Mouse (Mus musculus) embryonic facial prominence, embryonic 14.5 days (tissue): ENCODE results near the gene Pecr. TPM values are rescaled to one million over a fixed set of nuclear protein-coding genes. Genes with fewer than 3 reads are reported as not detected.

Experiments used
- ATAC-seq: fragments of 200-750 bp; cut with Nextera tagmentation; 2 replicates; pipeline ENCODE4 v1.8.0; 2017; ENCODE audit warnings: low read depth, moderate number of reproducible peaks, moderate TSS enrichment
- DNase-seq: peaks from one replicate; pipeline ENCODE4 v3.0.0-alpha.2; 2015; ENCODE audit warnings: low spot score
- H3K27ac ChIP-seq: fragments of 300-500 bp; sonication (generic); replicated peaks from 2 replicates; pipeline ENCODE4 v1.5.1; 2014; ENCODE audit warnings: low read depth, mild to moderate bottlenecking, low read length, moderate library complexity
- H3K27me3 ChIP-seq: fragments of 300-500 bp; sonication (generic); replicated peaks from 2 replicates; pipeline ENCODE4 v1.6.1; 2014; ENCODE audit warnings: low read length; ENCODE audit not compliant: control insufficient read depth, insufficient read depth
- H3K36me3 ChIP-seq: fragments of 300-500 bp; sonication (generic); 2 replicates; pipeline ENCODE4 v1.6.1; 2014; ENCODE audit warnings: low read length, mixed read lengths; ENCODE audit not compliant: control insufficient read depth, insufficient read depth
- H3K4me1 ChIP-seq: fragments of 300-500 bp; sonication (generic); 2 replicates; pipeline ENCODE4 v1.6.1; 2014; ENCODE audit warnings: antibody characterized with exemption, low read length; ENCODE audit not compliant: control insufficient read depth, insufficient read depth
- H3K4me2 ChIP-seq: fragments of 300-500 bp; sonication (generic); 2 replicates; pipeline ENCODE4 v1.6.1; 2014; ENCODE audit warnings: low read depth, mild to moderate bottlenecking, low read length, moderate library complexity, mixed read lengths
- H3K4me3 ChIP-seq: fragments of 300-500 bp; sonication (generic); 2 replicates; pipeline ENCODE4 v1.5.1; 2014; ENCODE audit warnings: low read depth, mild to moderate bottlenecking, low read length
- H3K9ac ChIP-seq: fragments of 300-500 bp; sonication (generic); 2 replicates; pipeline ENCODE4 v1.6.1; 2014; ENCODE audit warnings: low read depth, mild to moderate bottlenecking, low read length, moderate library complexity, mixed read lengths
- H3K9me3 ChIP-seq: fragments of 300-500 bp; sonication (generic); 2 replicates; pipeline ENCODE4 v1.6.1; 2016; ENCODE audit warnings: low read length; ENCODE audit not compliant: control insufficient read depth
- WGBS: fragments of 180-500 bp; shearing (Covaris S2); extraction: QIAGEN DNeasy Blood & Tissue Kit; methylation state at CpG from one replicate; pipeline ENCODE4 v1.1.7; 2014; 5-methylcytosine and 5-hydroxymethylcytosine counted together
- polyA plus RNA-seq: library from polyadenylated mRNA; unstranded; fragments of >200 nt; fragmentation: Nextera tagmentation; extraction: Ambion mirVana; gene quantifications from 2 replicates; pipeline ENCODE4 v1.2.1, GENCODE M21; 2014

Pecr gene
- polyA plus RNA-seq, 1 experiment from 2014 or later = 31.4 TPM

DNA sequence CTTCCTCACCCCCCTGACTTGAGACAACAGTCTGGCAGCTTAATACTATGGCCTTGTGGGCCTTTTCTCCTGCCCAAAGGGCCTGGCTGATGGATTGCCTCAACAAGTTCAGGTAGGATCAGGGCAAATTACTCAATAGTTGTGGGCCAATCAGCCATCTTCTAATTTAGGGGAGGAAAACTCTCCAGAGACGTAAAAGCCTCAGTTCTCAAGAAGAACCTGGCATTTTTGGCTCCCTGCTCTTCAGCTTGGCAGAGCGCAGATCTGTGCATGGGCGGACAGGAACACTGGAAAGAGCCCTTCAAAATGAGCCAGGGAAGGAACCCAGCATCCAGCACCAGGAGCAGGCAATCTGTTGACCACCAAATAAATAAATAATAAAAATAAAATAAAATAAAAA lies 6.0 kb downstream of the Pecr start:
- Histone ChIP-seq H3K27ac (no peak overlapping the region), H3K9me3 (peaks cover 3% of the 10 kb centered on the region; the same call in 1 of the 2 replicates), H3K4me3 (no peak overlapping the region), H3K36me3 (peaks cover 35% of the 10 kb centered on the region), H3K27me3 (no peaks in the 10 kb centered on the region), H3K4me1 (no peaks in the 10 kb centered on the region), H3K4me2 (no peak overlapping the region), H3K9ac (no peak overlapping the region)
- no peak for DNase-seq
- no peak for ATAC-seq
- WGBS = 94% methylated on average over 3 of the region's 3 CpGs

DNA sequence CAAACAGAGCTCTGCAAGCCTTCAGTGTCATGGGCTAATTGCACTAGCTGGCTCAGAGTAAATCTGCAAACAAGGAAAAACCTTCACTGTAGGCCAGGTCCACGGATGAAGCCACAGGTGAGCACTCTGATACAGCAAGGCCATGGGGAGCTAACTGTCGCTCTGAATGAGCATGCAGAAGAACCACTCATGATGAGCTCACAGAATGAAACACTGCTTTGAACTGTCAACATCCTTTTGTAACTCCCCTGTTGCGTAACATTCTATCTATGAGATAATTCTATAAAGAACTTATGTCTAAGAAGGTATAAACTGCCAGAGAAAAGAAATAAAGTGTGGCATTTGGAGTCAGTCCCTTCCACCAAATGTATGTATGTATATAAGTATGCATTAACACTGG lies 21.0 kb downstream of the Pecr start:
- no peaks in the 10 kb centered on the region for H3K4me1 ChIP-seq
- H3K27ac ChIP-seq = no peak overlapping the region
- H3K27me3 ChIP-seq = no peaks in the 10 kb centered on the region
- H3K9me3 ChIP-seq = no peaks in the 10 kb centered on the region
- peaks cover 57% of the 10 kb centered on the region for H3K36me3 ChIP-seq
- ATAC-seq (no peak), DNase-seq (no peak)
- 88% methylated on average over 3 of the region's 3 CpGs for WGBS
- H3K4me2 ChIP-seq = no peak overlapping the region
- H3K4me3 ChIP-seq = no peak overlapping the region
- no peak overlapping the region for H3K9ac ChIP-seq

DNA sequence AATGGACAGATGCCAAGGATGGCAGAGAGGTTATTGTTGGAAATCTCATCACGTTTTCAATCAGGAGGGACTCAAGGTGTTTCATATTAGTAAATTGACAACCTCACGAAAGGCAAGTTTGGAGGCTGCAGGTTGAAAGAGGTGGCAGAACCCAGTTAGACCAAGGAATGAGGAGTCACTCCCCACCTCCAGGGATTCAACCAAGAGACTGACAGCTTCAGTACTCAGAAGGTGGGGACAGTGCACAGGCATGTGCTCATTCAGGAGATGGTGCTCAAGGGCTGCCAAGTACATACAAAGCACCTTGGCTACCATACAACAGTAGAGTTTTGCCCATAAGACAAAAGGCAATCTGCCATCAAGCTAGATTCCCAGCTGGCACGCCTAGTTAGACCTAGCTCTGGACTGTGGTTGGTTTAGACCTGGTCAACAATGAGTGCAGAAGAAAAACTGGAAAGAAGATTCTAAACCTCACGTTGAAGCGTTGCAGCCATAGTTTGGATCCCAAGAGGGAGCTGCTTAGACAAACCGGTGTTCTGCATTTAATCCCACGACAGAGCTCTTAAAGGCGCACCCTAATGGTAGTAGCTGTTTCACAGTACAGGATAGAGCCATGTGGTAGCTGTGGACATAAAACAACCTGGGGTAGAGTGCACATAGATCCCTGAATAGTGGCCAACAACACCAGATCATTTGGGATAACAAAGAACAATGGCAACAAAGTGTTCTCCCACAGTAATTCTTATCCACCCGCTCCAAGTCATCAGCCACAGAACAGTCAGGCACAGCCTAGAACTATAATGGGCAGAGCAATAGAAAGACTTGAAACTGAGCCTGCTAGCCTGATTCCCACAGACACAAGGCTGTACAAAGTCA lies 27.5 kb downstream of the Pecr start:
- Histone ChIP-seq H3K9me3 (no peaks in the 10 kb centered on the region), H3K9ac (no peak overlapping the region), H3K4me3 (0 out of 2 replicates have a peak overlapping the region, but pooled peaks have one; percentile 39), H3K27me3 (no peaks in the 10 kb centered on the region), H3K36me3 (0 out of 2 replicates have a peak, but pooled peaks cover 17% of the 10 kb centered on the region), H3K4me2 (peak overlapping the region; percentile 60), H3K27ac (peak overlapping the region; percentile 90), H3K4me1 (no peaks in the 10 kb centered on the region)
- no peak for DNase-seq
- ATAC-seq = no peak
- 75% methylated on average over 9 of the region's 9 CpGs for WGBS

DNA sequence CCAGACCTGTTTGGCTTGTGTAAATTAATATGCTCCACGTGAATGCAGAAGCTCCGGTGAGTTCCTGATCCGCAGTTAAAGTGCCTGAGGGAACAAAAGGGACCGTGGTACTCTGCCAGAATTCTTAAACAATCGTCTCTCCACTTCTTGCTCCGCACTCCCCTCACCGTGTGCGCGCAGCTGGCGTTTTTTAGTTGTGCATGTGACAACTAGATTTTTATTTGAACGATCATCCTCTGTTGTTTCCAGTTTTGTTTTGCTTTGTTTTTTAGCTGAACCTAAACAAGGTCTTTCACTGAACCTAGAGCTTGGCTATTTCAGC lies 28.3 kb downstream of the Pecr start:
- Histone ChIP-seq H3K4me3 (peak overlapping the region; percentile 39), H3K27me3 (no peaks in the 10 kb centered on the region), H3K4me1 (no peaks in the 10 kb centered on the region), H3K9me3 (no peaks in the 10 kb centered on the region), H3K9ac (peak overlapping the region; percentile 55; the same call in 1 of the 2 replicates), H3K4me2 (peak overlapping the region; percentile 60), H3K27ac (peak overlapping the region; percentile 90), H3K36me3 (0 out of 2 replicates have a peak, but pooled peaks cover 12% of the 10 kb centered on the region)
- ATAC-seq (no peak), DNase-seq (no peak)
- 33% methylated on average over 11 of the region's 11 CpGs for WGBS

DNA sequence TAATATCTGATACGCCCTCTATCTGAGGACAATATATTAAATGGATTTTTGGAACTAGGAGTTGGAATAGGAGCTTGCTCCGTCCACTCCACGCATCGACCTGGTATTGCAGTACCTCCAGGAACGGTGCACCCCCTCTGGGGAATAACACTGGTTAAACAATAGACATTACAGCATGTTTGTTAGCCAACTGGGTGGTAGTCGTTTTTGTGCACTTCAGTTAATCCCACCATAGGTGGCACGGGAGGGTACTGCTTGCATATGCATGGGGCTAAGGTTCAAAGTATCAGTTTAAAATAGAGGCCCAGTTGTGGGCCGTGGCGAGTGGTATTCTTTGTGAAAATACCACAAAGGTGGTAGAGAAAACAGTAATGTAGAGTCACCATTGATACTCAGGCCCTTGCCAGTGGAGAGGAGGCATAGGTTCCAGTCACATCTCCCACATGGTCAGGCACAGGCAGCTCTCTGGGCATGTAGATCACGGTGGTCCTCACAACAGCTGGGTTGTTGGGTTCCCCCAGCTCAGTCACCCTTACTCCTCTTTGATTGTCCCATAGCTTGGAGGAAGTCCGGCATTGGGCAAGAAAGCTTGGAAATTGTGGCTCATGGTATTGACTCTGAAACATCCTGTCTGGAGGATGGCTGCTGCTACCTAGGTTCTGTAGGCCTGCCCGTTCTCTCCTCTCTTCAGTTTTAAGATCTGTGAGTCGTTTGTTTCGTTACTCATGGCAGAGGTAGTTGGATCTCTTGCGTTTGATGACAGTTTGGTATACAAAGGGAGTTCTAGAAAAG lies 28.9 kb downstream of the Pecr start:
- peak; percentile 91 for ATAC-seq
- 0 out of 2 replicates have a peak, but pooled peaks cover 8% of the 10 kb centered on the region for H3K36me3 ChIP-seq
- H3K27me3 ChIP-seq = no peaks in the 10 kb centered on the region
- H3K4me1 ChIP-seq = no peaks in the 10 kb centered on the region
- peak; percentile 98 for DNase-seq
- peak overlapping the region; percentile 60 for H3K4me2 ChIP-seq
- 3% methylated on average over 15 of the region's 15 CpGs for WGBS
- no peaks in the 10 kb centered on the region for H3K9me3 ChIP-seq
- peak overlapping the region; percentile 55 for H3K9ac ChIP-seq
- H3K4me3 ChIP-seq = peak overlapping the region; percentile 39
- H3K27ac ChIP-seq = peak overlapping the region; percentile 90

DNA sequence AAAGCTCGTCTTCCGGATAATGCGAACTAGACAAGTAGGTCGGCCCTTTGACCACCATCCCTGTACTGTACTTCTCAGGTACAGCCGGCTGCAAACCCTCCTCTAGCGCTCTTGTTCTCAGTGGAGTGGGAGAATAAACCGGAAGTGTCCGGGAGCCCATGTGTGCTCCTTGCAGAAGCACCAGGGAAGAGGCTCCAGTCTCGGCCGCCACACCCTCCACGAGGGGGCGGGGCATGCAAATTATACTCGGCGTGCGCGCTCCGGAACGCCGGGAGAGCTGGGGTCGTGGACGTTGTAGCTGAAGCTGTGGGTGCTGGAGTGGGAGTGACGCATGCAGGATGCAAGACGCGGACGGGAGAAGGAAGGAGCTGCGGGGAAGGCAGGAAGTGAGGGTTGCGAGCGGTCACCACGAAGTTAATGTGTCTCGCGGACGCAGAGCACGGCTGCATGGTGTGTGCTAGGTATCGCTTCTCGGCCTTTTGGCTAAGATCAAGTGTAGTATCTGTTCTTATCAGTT lies 29.5 kb downstream of the Pecr start:
- peak; percentile 90 for ATAC-seq
- peak overlapping the region; percentile 60 for H3K4me2 ChIP-seq
- no peaks in the 10 kb centered on the region for H3K9me3 ChIP-seq
- under 1% methylated on average over 35 of the region's 35 CpGs for WGBS
- no peaks in the 10 kb centered on the region for H3K4me1 ChIP-seq
- DNase-seq = peak; percentile 95
- H3K9ac ChIP-seq = peak overlapping the region; percentile 55
- H3K27me3 ChIP-seq = no peaks in the 10 kb centered on the region
- peak overlapping the region; percentile 90 for H3K27ac ChIP-seq
- peak overlapping the region; percentile 39 for H3K4me3 ChIP-seq
- 0 out of 2 replicates have a peak, but pooled peaks cover 3% of the 10 kb centered on the region for H3K36me3 ChIP-seq

DNA sequence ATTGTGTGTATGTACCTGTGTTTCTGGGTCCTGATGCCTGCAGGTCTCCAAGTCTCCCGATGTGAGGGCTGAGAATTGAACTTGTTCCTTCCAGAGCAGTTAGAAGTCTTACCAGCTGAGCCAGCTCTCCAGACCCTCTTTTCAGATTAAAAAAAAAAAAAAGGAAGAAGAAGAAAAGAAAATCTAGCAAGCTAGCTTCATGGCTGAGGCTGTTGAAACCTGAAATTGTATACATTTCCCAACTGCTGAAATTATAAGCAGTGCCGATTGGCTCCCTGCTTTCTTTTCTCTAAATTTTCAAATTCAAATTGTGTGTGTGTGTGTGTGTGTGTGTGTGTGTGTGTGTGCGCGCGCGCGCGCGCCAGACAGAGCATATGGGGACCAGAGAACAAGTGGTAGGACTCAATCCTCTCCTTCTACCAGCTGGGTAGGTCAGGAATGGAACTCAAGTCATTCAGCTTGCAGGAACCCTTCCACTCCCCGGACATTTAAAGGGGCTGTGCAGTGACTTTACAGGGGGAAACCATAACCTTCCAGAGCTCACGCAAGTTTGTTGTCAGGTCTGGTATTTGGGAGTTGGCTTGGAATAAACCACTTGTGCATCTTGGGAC lies 30.1 kb downstream of the Pecr start:
- H3K36me3 ChIP-seq = no peaks in the 10 kb centered on the region
- H3K9ac ChIP-seq = peak overlapping the region; percentile 55; the same call in 1 of the 2 replicates
- peak overlapping the region; percentile 39 for H3K4me3 ChIP-seq
- no peaks in the 10 kb centered on the region for H3K4me1 ChIP-seq
- peak overlapping the region; percentile 60 for H3K4me2 ChIP-seq
- no peak for ATAC-seq
- H3K27ac ChIP-seq = peak overlapping the region; percentile 90
- DNase-seq = peak; percentile 31
- no peaks in the 10 kb centered on the region for H3K27me3 ChIP-seq
- no peaks in the 10 kb centered on the region for H3K9me3 ChIP-seq
- WGBS = 34% methylated on average over 11 of the region's 11 CpGs

DNA sequence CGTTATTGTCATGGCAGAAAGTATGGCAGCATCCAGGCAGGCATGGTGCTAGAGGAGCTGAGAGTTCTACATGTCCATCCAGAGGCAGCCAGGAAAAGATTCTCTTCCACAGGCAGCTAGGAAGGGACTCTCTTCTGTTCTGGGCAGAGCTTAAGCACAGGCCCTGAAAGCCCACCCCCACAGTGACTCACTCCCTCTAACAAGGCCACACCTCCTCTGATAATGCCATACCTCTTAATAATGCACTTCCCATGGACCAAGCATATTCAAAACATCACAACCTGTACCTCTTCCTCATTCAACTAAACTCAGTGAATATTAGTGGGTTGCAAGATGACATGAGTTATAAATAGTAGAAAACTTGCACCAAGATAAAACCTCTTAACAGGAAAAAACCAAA lies 32.3 kb downstream of the Pecr start:
- no peak overlapping the region for H3K4me3 ChIP-seq
- H3K4me2 ChIP-seq = no peak overlapping the region
- H3K27me3 ChIP-seq = no peaks in the 10 kb centered on the region
- H3K27ac ChIP-seq = no peak overlapping the region
- ATAC-seq (no peak), DNase-seq (no peak)
- H3K36me3 ChIP-seq = no peaks in the 10 kb centered on the region
- no peaks in the 10 kb centered on the region for H3K9me3 ChIP-seq
- H3K4me1 ChIP-seq = no peaks in the 10 kb centered on the region
- 78% methylated on average over 1 of the region's 1 CpGs for WGBS
- H3K9ac ChIP-seq = no peak overlapping the region
